Mouse (Mus musculus): ENCODE results near the gene Tcp11l1.

DNA sequence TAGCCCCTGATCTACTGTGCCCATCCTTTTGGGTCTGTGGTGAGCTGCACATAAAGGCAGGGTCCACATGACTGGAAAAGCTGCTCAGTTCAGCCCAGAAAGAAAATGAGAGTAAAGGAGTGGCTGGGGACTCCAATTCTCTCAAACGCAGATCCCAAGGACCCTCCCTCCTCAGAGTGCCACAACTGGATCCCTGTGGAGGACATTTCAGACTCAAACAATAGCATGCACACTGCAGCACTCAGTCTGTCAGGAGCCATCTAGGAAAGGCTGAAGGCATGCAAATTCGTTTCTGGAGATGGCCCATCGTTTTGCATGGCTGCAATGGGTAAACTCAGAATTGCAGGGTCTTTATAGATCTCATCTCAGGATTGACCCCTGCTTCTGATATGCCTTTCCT lies 8.8 kb downstream of the Tcp11l1 start:
- TF ChIP-seq CTCF (IDR thresholded peaks at IDR 0.05; ENCODE audit: low read depth, low read length) = no peak
- TF ChIP-seq GATA1 (IDR thresholded peaks at IDR 0.05; ENCODE audit: borderline replicate concordance, low read length) = no peak
